Mouse (Mus musculus) intestine, embryonic 15.5 days (tissue): ENCODE measurements around the gene Rundc1. TPM values are rescaled to one million over a fixed set of nuclear protein-coding genes. Genes with fewer than 3 reads are reported as not detected.
A peak's percentile ranks its signal among the peaks of the same experiment; 100 is the strongest.
"Not testable (repeated sequence)": the region's sequence is repeated elsewhere in the genome, so short reads cannot be mapped to it uniquely, and the experiment has no call there.

Experiments used
- ATAC-seq: fragments of 200-750 bp; cut with Nextera tagmentation; 2 replicates; pipeline ENCODE4 v1.8.0; 2017; ENCODE audit warnings: moderate TSS enrichment, moderate library complexity
- H3K27ac ChIP-seq: fragments of 300-500 bp; sonication (generic); 2 replicates; pipeline ENCODE4 v1.5.1; 2015; ENCODE audit warnings: mild to moderate bottlenecking, inconsistent platforms
- H3K27me3 ChIP-seq: fragments of 300-500 bp; sonication (generic); replicated peaks from 2 replicates; pipeline ENCODE4 v1.6.1; 2015; ENCODE audit warnings: inconsistent platforms
- H3K36me3 ChIP-seq: fragments of 300-500 bp; sonication (generic); 2 replicates; pipeline ENCODE4 v1.6.1; 2015; ENCODE audit warnings: inconsistent platforms
- H3K4me1 ChIP-seq: fragments of 300-500 bp; sonication (generic); replicated peaks from 2 replicates; pipeline ENCODE4 v1.6.1; 2015; ENCODE audit warnings: inconsistent platforms
- H3K4me2 ChIP-seq: fragments of 300-500 bp; sonication (generic); replicated peaks from 2 replicates; pipeline ENCODE4 v1.6.1; 2015; ENCODE audit warnings: mild to moderate bottlenecking, inconsistent platforms
- H3K4me3 ChIP-seq: fragments of 300-500 bp; sonication (generic); replicated peaks from 2 replicates; pipeline ENCODE4 v1.5.1; 2015; ENCODE audit warnings: inconsistent platforms
- H3K9ac ChIP-seq: fragments of 300-500 bp; sonication (generic); 2 replicates; pipeline ENCODE4 v1.6.1; 2015; ENCODE audit warnings: inconsistent platforms
- H3K9me3 ChIP-seq: fragments of 300-500 bp; sonication (generic); 2 replicates; pipeline ENCODE4 v1.6.1; 2016; ENCODE audit warnings: inconsistent platforms
- WGBS: fragments of 180-500 bp; shearing (Covaris S2); methylation state at CpG from one replicate; pipeline ENCODE4 v1.1.7; 2015; 5-methylcytosine and 5-hydroxymethylcytosine counted together
- polyA plus RNA-seq: library from polyadenylated mRNA; unstranded; fragments of >200 nt; fragmentation: Nextera tagmentation; extraction: Ambion mirVana; gene quantifications from 2 replicates; pipeline ENCODE4 v1.2.1, GENCODE M21; 2015

Rundc1 gene
- polyA plus RNA-seq, 1 experiment from 2014 or later = 16.9 TPM

DNA sequence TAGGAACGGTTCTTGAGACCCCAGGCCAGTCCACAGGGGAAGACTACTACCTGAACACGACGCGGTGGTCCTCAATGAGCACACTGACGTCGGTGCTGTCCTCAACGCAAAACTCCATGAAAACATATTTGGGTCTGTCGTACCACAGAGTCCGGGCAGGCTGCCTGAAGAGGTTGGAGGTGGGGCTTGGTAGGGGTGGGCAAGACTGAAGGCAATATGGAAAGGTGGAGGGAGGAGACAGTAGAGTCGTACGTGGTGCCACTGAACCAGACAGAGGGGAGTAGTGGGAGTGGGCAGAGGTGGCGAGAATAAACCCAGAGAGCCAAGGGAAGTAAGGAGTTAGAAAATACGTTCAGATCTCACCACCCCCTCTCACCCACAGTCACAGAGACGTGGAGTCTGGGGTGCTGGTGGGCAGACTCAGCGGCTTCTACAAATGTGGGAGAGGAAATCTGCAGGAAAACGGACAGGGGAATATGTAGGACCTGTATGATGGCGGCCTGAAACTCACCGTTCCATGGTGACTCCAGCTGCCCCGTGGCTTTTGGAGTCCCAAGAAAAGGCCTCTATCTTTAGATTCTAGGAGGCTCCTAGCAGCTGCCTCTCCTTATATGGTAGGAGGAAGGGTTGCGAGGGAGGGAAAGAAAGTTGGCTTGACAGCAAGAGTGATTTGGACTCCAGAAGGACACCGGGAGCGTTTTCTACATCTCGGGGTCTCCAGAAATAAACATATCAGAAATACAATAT, 607 bp upstream of the Rundc1 start, which contains the start of gene Gm27029:
TSS of gene Gm27029 (minus strand) at position 692 of the 747 bp plus-strand sequence.
- H3K4me3 ChIP-seq = peak within 1 kb of the TSS; percentile 84
- WGBS = 3% methylated on average over 23 of the region's 23 CpGs
- peak; percentile 77 for ATAC-seq
- no peaks in the 10 kb centered on the region for H3K36me3 ChIP-seq
- no peaks in the 10 kb centered on the region for H3K27me3 ChIP-seq
- peak within 1 kb of the TSS; percentile 90 for H3K27ac ChIP-seq
- H3K9me3 ChIP-seq = no peaks in the 10 kb centered on the region
- H3K9ac ChIP-seq = peak within 1 kb of the TSS; percentile 80
- peaks cover 27% of the 10 kb centered on the region for H3K4me1 ChIP-seq
- peak within 1 kb of the TSS; percentile 92 for H3K4me2 ChIP-seq

DNA sequence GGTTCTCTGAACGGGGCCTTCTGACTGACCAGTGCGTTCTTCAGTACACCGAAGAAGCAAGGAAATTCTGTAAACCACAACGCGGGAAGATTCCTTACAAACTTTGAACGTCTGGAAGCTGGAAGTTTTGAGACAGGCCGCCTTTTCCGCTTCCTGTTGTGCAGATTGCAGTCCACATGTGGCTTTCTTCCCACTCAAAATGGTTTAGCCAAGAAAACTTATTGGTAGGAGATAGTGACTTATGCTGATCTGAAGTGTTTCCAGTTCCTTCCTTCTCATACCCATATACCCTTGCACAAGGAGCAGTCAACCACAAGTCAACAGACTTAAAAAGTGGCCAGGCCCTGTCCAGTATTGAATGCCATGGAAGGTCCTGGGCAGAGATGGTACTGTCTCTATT, 1.3 kb downstream of the Rundc1 start:
- Histone ChIP-seq H3K4me3 (peak overlapping the region; percentile 84), H3K9ac (0 out of 2 replicates have a peak overlapping the region, but pooled peaks have one; percentile 80), H3K4me2 (peak overlapping the region; percentile 92), H3K4me1 (peaks cover 27% of the 10 kb centered on the region), H3K27ac (no peak overlapping the region), H3K9me3 (no peaks in the 10 kb centered on the region), H3K36me3 (peaks cover 6% of the 10 kb centered on the region; the same call in 1 of the 2 replicates), H3K27me3 (no peaks in the 10 kb centered on the region)
- no peak for ATAC-seq
- 57% methylated on average over 8 of the region's 8 CpGs for WGBS

DNA sequence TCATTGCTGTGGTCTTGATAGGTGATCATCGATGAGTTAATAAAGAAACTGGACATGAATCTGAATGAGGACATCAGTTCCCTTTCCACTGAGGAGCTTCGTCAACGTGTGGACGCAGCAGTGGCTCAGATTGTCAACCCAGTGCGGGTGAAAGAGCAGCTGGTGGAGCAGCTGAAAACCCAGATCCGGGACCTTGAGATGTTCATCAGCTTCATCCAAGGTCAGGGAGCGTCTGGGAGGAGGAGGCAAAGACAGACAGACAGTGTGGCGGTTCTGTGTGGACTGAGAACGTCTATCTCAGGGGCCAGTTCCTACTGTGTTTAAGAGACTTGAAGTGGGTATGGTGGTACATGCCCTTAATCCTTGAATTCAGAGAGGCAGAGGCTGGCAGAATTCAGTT, 6.4 kb downstream of the Rundc1 start:
- no peak for ATAC-seq
- Histone ChIP-seq H3K36me3 (peaks cover 38% of the 10 kb centered on the region), H3K9ac (no peak overlapping the region), H3K9me3 (no peaks in the 10 kb centered on the region), H3K27ac (no peak overlapping the region), H3K4me1 (peaks cover 8% of the 10 kb centered on the region; the same call in 1 of the 2 replicates), H3K4me2 (no peak overlapping the region), H3K27me3 (no peaks in the 10 kb centered on the region), H3K4me3 (no peak overlapping the region)
- 89% methylated on average over 9 of the region's 9 CpGs for WGBS

DNA sequence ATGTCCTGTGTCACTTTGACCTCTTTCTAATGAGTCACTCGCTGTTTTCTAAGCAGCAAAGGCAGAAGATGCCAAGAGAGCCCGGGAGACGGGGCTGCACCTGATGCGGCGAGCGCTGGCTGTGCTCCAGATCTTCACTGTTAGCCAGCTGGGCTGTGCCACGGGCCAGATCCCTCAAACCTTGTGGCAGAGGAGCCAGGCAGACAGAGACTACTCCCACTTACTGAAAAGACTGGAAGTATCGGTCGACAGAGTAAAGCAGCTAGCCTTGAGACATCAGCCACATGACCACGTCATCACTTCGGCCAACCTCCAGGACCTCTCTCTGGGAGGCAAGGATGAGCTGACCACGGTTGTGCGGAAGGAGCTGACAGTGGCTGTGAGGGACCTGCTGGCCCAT, 8.5 kb downstream of the Rundc1 start:
- Histone ChIP-seq H3K4me3 (no peak overlapping the region), H3K27me3 (no peaks in the 10 kb centered on the region), H3K36me3 (peaks cover 38% of the 10 kb centered on the region), H3K4me1 (no peaks in the 10 kb centered on the region), H3K9me3 (no peaks in the 10 kb centered on the region), H3K27ac (no peak overlapping the region), H3K4me2 (no peak overlapping the region), H3K9ac (no peak overlapping the region)
- no peak for ATAC-seq
- 89% methylated on average over 13 of the region's 13 CpGs for WGBS

DNA sequence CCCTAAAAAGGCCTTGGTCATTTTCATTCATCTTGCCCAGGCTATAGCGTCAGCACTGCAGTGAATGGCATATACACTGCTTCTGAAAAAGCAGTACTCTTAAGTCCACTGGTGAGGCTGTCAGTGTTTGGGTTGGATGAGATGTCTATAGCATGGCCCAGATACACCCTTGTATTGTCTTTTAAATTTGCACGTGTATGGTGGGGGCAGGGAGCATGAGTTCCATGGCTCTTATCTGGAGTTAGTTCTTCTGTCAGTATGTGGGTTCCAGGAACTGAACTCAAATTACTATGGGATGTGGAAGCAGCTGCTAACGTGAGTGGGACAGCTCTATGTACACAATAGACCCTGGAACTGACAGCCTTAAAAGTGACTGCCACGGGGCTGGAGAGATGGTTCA, 10.9 kb downstream of the Rundc1 start:
- no peak overlapping the region for H3K27ac ChIP-seq
- H3K27me3 ChIP-seq = no peaks in the 10 kb centered on the region
- no peak overlapping the region for H3K9ac ChIP-seq
- H3K4me1 ChIP-seq = no peaks in the 10 kb centered on the region
- H3K4me3 ChIP-seq = no peak overlapping the region
- peaks cover 32% of the 10 kb centered on the region for H3K36me3 ChIP-seq
- no peaks in the 10 kb centered on the region for H3K9me3 ChIP-seq
- WGBS = 79% methylated on average over 4 of the region's 4 CpGs
- ATAC-seq = no peak
- no peak overlapping the region for H3K4me2 ChIP-seq

DNA sequence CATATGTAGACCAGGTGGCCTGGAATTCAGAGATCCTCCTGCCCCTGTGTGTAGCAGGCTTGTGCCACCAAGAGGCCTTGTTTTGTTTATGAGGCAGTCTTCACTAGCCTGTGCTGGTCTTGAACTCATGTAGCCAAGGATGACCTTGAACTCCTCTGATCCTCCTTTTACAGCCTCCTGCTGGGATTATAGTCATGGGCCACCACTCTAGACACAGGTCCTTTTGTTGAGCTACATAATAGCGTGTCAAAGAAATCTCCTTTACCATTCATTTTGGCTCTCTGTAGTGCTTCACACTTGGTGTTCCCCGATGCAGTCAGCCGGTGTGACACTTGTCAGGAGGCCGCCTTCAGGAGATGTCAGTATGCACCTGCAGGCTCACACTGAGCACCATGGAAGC, 12.0 kb downstream of the Rundc1 start:
- peaks cover 24% of the 10 kb centered on the region for H3K36me3 ChIP-seq
- H3K4me2 ChIP-seq = no peak overlapping the region
- H3K9ac ChIP-seq = no peak overlapping the region
- no peak for ATAC-seq
- no peaks in the 10 kb centered on the region for H3K9me3 ChIP-seq
- no peak overlapping the region for H3K4me3 ChIP-seq
- H3K4me1 ChIP-seq = no peaks in the 10 kb centered on the region
- H3K27me3 ChIP-seq = no peaks in the 10 kb centered on the region
- 85% methylated on average over 4 of the region's 4 CpGs for WGBS
- H3K27ac ChIP-seq = no peak overlapping the region

DNA sequence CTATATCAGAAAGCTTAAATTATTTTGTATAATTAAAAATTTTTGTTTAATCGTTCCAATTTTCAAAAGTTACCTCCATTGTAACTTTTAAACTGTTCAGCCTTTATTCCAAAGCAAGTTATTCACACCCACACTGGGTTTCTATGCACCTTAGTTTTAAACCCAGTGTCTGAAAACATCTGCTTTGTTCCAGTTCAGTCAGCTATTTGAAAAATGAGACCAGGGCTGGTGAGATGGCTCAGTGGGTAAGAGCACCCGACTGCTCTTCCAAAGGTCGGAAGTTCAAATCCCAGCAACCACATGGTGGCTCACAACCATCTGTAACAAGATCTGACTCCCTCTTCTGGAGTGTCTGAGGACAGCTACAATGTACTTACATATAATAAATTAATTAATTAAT, 13.1 kb downstream of the Rundc1 start:
- H3K4me2 ChIP-seq, H3K4me1 ChIP-seq, H3K27me3 ChIP-seq, H3K9me3 ChIP-seq, H3K9ac ChIP-seq, H3K27ac ChIP-seq, ATAC-seq, H3K4me3 ChIP-seq: not testable (repeated sequence)
- peaks cover 22% of the 10 kb centered on the region for H3K36me3 ChIP-seq
- WGBS = 56% methylated on average over 3 of the region's 3 CpGs

DNA sequence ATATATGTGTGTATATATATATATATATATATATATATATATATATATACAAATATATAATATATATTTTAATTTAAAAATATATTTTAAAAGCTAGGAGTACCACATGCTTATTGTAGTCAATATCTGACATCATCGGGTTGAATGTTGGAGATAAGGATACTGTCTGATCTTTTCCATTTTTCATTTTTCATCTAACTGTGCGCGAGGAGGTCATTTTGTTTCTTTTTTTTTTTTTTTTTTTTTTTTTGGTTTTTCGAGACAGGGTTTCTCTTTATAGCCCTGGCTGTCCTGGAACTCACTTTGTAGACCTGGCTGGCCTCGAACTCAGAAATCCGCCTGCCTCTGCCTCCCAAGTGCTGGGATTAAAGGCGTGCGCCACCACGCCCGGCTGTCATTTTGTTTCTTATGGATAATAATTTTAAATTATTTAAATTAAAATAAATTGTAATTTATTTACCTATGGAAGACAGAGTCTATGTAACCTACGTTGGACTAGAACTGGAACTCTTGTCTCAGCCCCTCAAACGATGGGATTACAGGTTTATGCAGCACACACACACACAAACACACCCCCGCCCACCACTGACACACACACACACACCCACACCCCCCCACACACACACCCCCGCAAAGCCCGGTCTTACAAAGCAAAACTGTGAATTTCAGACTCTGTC, 16.7 kb downstream of the Rundc1 start:
- Histone ChIP-seq H3K36me3 (peaks cover 19% of the 10 kb centered on the region), H3K4me3 (peak overlapping the region; percentile 29), H3K4me1 (peaks cover 12% of the 10 kb centered on the region), H3K4me2 (peak overlapping the region; percentile 67)
- WGBS = 34% methylated on average over 15 of the region's 15 CpGs
- not testable (repeated sequence) for H3K27ac ChIP-seq, H3K9ac ChIP-seq, ATAC-seq, H3K27me3 ChIP-seq, H3K9me3 ChIP-seq

DNA sequence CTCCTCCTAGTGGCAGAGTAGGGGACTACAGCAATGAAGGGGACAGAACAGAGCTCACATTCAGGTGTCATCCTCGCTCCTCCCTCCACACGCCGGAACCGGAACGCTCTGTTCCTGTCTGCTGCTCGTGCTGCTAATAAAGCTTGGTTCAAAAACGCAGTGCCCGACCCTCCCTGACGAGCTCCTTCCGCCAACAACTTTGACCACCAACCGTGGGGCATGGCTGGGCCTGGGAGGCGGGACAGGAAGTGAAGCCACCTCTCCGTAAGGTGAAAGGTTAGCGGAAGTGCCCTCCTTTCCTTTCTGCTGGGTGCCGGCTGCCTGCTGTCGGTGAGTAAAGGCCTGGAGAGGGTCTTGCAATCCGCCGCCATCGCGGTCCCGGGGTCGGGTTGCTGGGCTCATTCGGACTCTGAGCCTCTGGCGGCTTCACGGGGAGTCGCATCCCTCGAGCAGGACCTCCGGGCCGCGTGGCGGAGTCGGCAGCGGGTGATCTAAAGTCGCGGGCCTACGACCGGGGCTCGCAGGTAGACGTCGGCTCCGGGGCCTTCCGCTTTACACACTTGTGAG, 17.3 kb downstream of the Rundc1 start, which contains the start of gene Rpl27:
TSS of gene Rpl27 (plus strand) at position 172 of the 567 bp plus-strand sequence.
- Histone ChIP-seq H3K4me3 (peak within 1 kb of the TSS; percentile 69), H3K36me3 (peaks cover 19% of the 10 kb centered on the region), H3K4me1 (peaks cover 12% of the 10 kb centered on the region), H3K27me3 (no peaks in the 10 kb centered on the region), H3K4me2 (peak within 1 kb of the TSS; percentile 67), H3K27ac (peak within 1 kb of the TSS; percentile 83), H3K9ac (peak within 1 kb of the TSS; percentile 83), H3K9me3 (no peaks in the 10 kb centered on the region)
- WGBS = under 1% methylated on average over 42 of the region's 42 CpGs
- peak; percentile 99 for ATAC-seq

DNA sequence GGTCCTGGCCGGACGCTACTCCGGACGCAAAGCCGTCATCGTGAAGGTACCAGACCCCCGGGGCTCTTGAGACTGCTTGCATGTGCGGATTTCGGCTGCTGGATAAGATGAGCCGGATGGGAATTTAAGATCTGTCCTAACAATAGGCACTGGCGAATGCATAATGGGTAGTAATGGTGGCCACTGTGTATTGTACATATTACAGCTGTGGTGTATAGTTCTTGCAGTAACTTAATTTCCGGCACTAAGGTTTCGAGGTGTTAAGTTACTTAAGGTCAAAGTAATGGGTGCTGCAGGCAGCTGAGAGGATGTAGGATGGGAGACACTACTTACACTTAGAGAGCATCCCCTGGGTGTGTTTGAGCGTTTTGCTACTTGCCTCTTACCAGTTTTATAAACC, 17.9 kb downstream of the Rundc1 start:
- peak overlapping the region; percentile 83 for H3K9ac ChIP-seq
- ATAC-seq = peak; percentile 7; the same call in 1 of the 2 replicates
- H3K27me3 ChIP-seq = no peaks in the 10 kb centered on the region
- H3K36me3 ChIP-seq = peaks cover 19% of the 10 kb centered on the region
- peak overlapping the region; percentile 69 for H3K4me3 ChIP-seq
- peak overlapping the region; percentile 83 for H3K27ac ChIP-seq
- under 1% methylated on average over 14 of the region's 14 CpGs for WGBS
- peak overlapping the region; percentile 67 for H3K4me2 ChIP-seq
- peaks cover 12% of the 10 kb centered on the region for H3K4me1 ChIP-seq
- H3K9me3 ChIP-seq = no peaks in the 10 kb centered on the region

DNA sequence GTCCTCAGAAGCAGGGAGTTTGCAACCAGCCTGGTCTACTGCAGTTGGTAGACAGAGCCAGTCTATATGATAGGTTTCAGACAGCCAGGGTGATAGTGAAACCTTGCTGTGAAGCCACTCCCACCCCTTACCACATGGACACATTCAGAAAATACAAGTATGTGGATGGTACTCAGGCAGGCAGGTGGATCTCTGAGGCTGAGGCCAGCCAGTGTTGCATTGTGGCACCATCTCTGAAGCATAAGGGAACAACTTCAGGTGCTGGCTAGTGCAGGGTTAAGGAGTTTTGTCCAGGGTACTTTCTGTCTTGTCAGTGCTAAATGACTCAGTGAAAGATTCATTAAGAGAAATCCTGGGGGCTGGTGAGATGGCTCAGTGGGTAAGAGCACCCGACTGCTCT, 21.4 kb downstream of the Rundc1 start:
- 81% methylated on average over 1 of the region's 1 CpGs for WGBS
- H3K4me2 ChIP-seq = no peak overlapping the region
- no peaks in the 10 kb centered on the region for H3K27me3 ChIP-seq
- H3K27ac ChIP-seq = no peak overlapping the region
- H3K4me1 ChIP-seq = peaks cover 12% of the 10 kb centered on the region
- peaks cover 19% of the 10 kb centered on the region for H3K36me3 ChIP-seq
- no peak overlapping the region for H3K9ac ChIP-seq
- no peak overlapping the region for H3K4me3 ChIP-seq
- H3K9me3 ChIP-seq = no peaks in the 10 kb centered on the region
- no peak for ATAC-seq

DNA sequence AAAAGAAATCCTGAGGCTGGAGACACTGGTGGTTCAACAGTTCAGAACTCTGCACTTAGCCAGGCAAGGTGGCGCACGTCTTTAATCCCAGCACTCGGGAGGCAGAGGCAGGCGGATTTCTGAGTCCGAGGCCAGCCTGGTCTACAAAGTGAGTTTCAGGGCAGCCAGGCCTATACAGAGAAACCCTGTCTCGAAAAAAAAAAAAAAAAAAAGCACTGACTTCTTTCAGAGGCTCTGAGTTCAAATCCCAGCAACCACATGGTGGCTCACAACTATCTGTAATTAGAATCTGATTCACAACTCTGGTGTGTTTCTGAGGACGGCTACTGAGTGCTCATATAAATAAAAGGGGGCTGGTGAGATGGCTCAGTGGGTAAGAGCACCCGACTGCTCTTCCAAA, 22.0 kb downstream of the Rundc1 start:
- peaks cover 19% of the 10 kb centered on the region for H3K36me3 ChIP-seq
- WGBS = 90% methylated on average over 8 of the region's 8 CpGs
- not testable (repeated sequence) for ATAC-seq

More for the DNA sequence above, 22.0 kb downstream of the Rundc1 start:
- not testable (repeated sequence) for H3K4me2 ChIP-seq, H3K9ac ChIP-seq, H3K27ac ChIP-seq, H3K4me3 ChIP-seq, H3K27me3 ChIP-seq, H3K9me3 ChIP-seq
- H3K4me1 ChIP-seq = peaks cover 12% of the 10 kb centered on the region
